Mouse (Mus musculus) cortical plate, adult 2 months (tissue): ENCODE data around the gene Trim47.

Experiments used
- CTCF ChIP-seq: fragments of 200-500 bp; IDR thresholded peaks from 2 replicates; pipeline ENCODE4 v1.5.1; 2011; ENCODE audit warnings: mild to moderate bottlenecking, control low read depth, low read length; ENCODE audit not compliant: insufficient read depth; ENCODE audit errors: extremely low read depth
- POLR2A ChIP-seq: fragments of 200-500 bp; IDR thresholded peaks from 2 replicates; pipeline ENCODE4 v1.6.1; 2011; ENCODE audit warnings: mild to moderate bottlenecking, low read length, control low read depth; ENCODE audit not compliant: insufficient read depth; ENCODE audit errors: extremely low read depth

- no peak for TF ChIP-seq CTCF
- TF ChIP-seq POLR2A = no peak
Observed at GRCm38 (mm10) chr11:116055873-116056272, 71.1 kb downstream of the Trim47 start.
